Mouse (Mus musculus) bone marrow macrophage, adult 2 months (primary cell): ENCODE measurements around the gene 4930451I11Rik.

Experiments
- CTCF ChIP-seq: IDR thresholded peaks from 2 replicates; pipeline ENCODE4 v1.5.1; 2012; ENCODE audit warnings: low read depth, mild to moderate bottlenecking, low read length, moderate library complexity
- POLR2A ChIP-seq: IDR thresholded peaks from 2 replicates; pipeline ENCODE4 v1.6.1; 2012; ENCODE audit warnings: mild to moderate bottlenecking, low read depth, low read length, borderline replicate concordance

DNA sequence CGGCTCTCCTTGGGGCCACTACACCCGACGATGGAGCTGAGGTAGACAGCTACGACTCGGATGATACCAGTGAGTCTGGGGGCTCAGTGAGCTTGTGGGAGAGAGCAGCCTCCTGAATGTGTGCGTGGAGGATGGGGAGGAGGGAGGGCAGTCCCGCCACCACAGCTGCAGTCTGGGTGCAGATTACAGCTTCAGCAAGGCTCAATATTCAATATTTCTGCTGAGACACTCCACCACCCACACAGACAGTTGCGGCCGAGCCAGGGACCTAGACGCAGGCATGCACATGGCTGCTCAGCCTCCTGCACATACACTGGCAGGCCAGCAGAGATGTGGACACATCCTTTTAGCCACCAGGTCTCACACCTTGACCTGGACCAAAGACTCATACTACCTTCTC lies 17.4 kb upstream of the 4930451I11Rik start:
- TF ChIP-seq CTCF, result no peak
- TF ChIP-seq POLR2A, result no peak
